In genomic region chr3:101699929-101700681, GRCm38 (mm10) we compare ENCODE assay signal across 8 mouse cellular contexts.
DNase-seq lines count a peak whose midpoint lies in the region; ATAC-seq and TF ChIP-seq lines count a peak whose summit lies in the region.

No protein-coding gene starts in this region.

- H3K9ac ChIP-seq in heart, embryonic 13.5 days, result 0 out of 2 replicates have a peak overlapping the region, but pooled peaks have one; percentile 19
- no peak overlapping the region for H3K9ac ChIP-seq in liver, postnatal 0 days (replicated peaks)
- H3K9ac ChIP-seq in intestine, postnatal 0 days (ENCODE audit: low read depth, low read length), result no peak overlapping the region

- in situ Hi-C loops in Patski (cut with MboI; ENCODE audit: low pct_unique_long_range_greater_than_20kb), result no loop called here

- H3K4me2 ChIP-seq in heart, embryonic 13.5 days, result 0 out of 2 replicates have a peak overlapping the region, but pooled peaks have one; percentile 26
- H3K4me2 ChIP-seq in liver, postnatal 0 days (ENCODE audit: low read depth, low read length), result no peak overlapping the region
- no peak overlapping the region for H3K4me2 ChIP-seq in intestine, postnatal 0 days (replicated peaks; ENCODE audit: low read depth)

- no peak overlapping the region for H3K4me3 ChIP-seq in heart, embryonic 13.5 days
- H3K4me3 ChIP-seq in liver, postnatal 0 days (ENCODE audit: low read depth, low read length), result no peak overlapping the region
- no peak overlapping the region for H3K4me3 ChIP-seq in intestine, postnatal 0 days (ENCODE audit: low read depth, low read length)

- DNase-seq in heart, adult 9 months (ENCODE audit: low spot score in 2 of 2), result no peak
- peak; percentile 96 for DNase-seq in Patski (ENCODE audit: low read depth, low spot score)
- peak; percentile 94 to 97 for DNase-seq in cerebellum, postnatal 25 days
- DNase-seq in left cerebral cortex, postnatal 25 days (ENCODE audit: low spot score in 2 of 2), result peak; percentile 8 to 61
- DNase-seq in liver, postnatal 0 days, result no peak
- no peak for DNase-seq in layer of hippocampus, postnatal 14 days (ENCODE audit: low spot score in 2 of 2)

- H3K27ac ChIP-seq in heart, embryonic 13.5 days (replicated peaks), result peak overlapping the region; percentile 78
- no peak overlapping the region for H3K27ac ChIP-seq in liver, postnatal 0 days (ENCODE audit: low read depth)
- H3K27ac ChIP-seq in intestine, postnatal 0 days (ENCODE audit: low read depth, low read length), result no peak overlapping the region

- TF ChIP-seq CTCF in Patski (IDR thresholded peaks at IDR 0.05), result no peak
- TF ChIP-seq CTCF in liver, postnatal 0 days (IDR thresholded peaks at IDR 0.05; ENCODE audit: low read depth), result no peak
- no peak for TF ChIP-seq CTCF in intestine, postnatal 0 days (IDR thresholded peaks at IDR 0.05; ENCODE audit: low read depth)

- 63% methylated on average over 12 of the region's 12 CpGs for WGBS in heart, embryonic 13.5 days
- 55% methylated on average over 12 of the region's 12 CpGs for WGBS in liver, postnatal 0 days (ENCODE audit: insufficient replicate concordance)
- 68% methylated on average over 12 of the region's 12 CpGs for WGBS in intestine, postnatal 0 days

- H3K36me3 ChIP-seq in heart, embryonic 13.5 days, result no peaks in the 10 kb centered on the region
- no peaks in the 10 kb centered on the region for H3K36me3 ChIP-seq in liver, postnatal 0 days (replicated peaks; ENCODE audit: insufficient read depth, low read length)
- H3K36me3 ChIP-seq in intestine, postnatal 0 days (ENCODE audit: control insufficient read depth, insufficient read depth), result no peaks in the 10 kb centered on the region

- TF ChIP-seq EP300 in liver, postnatal 0 days (IDR thresholded peaks at IDR 0.05; ENCODE audit: low read depth), result no peak

- no peaks in the 10 kb centered on the region for H3K27me3 ChIP-seq in heart, embryonic 13.5 days (replicated peaks)
- H3K27me3 ChIP-seq in Patski, result no peaks in the 10 kb centered on the region
- H3K27me3 ChIP-seq in liver, postnatal 0 days (ENCODE audit: insufficient read depth, low read length), result no peaks in the 10 kb centered on the region
- H3K27me3 ChIP-seq in intestine, postnatal 0 days (replicated peaks; ENCODE audit: control insufficient read depth, insufficient read depth, low read length), result no peaks in the 10 kb centered on the region

- H3K9me3 ChIP-seq in heart, embryonic 13.5 days, result no peaks in the 10 kb centered on the region
- H3K9me3 ChIP-seq in liver, postnatal 0 days (ENCODE audit: low read length), result no peaks in the 10 kb centered on the region
- no peaks in the 10 kb centered on the region for H3K9me3 ChIP-seq in intestine, postnatal 0 days (ENCODE audit: control insufficient read depth)

- CTCF ChIA-PET in Patski (lab: Charles Lee), result interaction anchor here (1.0 kb wide), 1 partner anchor 13 kb away, joined by 5 read pairs; no protein-coding TSS in a partner anchor

- no peak for ATAC-seq in heart, embryonic 13.5 days (ENCODE audit: extremely low read depth, insufficient number of reproducible peaks, low FRiP score, low TSS enrichment)
- peak; percentile 41 for ATAC-seq in Patski
- no peak for ATAC-seq in liver, postnatal 0 days
- no peak for ATAC-seq in intestine, postnatal 0 days

- H3K4me1 ChIP-seq in heart, embryonic 13.5 days, result peaks cover 45% of the 10 kb centered on the region
- no peaks in the 10 kb centered on the region for H3K4me1 ChIP-seq in liver, postnatal 0 days (ENCODE audit: insufficient read depth)
- H3K4me1 ChIP-seq in intestine, postnatal 0 days (replicated peaks; ENCODE audit: control insufficient read depth, insufficient read depth, low read length), result peaks cover 6% of the 10 kb centered on the region; the same call in 1 of the 2 replicates

- intact Hi-C loops in left cerebral cortex, postnatal 25 days (cut with DNase I), result no loop called here

- POLR2A ChIA-PET in Patski (lab: Charles Lee), result interaction anchor here (1.2 to 1.5 kb wide), 3 partner anchors 17 to 100 kb away, joined by 3 to 4 read pairs (median 4); no protein-coding TSS in a partner anchor

Comparison
In these comparisons a context has a peak if more than half of its experiments do, and no peak if none do; other contexts are left out.
1. DNase-seq: peak in Patski (single experiment), cerebellum, postnatal 25 days (2 of 2) and left cerebral cortex, postnatal 25 days (2 of 2); none in heart, adult 9 months (0 of 2), liver, postnatal 0 days (single experiment) and layer of hippocampus, postnatal 14 days (0 of 2).